Mouse (Mus musculus) ES-E14 (cell line): ENCODE data around the gene Rgs19. TPM values are rescaled to one million over a fixed set of nuclear protein-coding genes. Genes with fewer than 3 reads are reported as not detected.

Experiments
- DNase-seq: peaks from one replicate; pipeline ENCODE4 v3.0.0-alpha.2; 2013; ENCODE audit warnings: low read depth, low spot score
- H3K27ac ChIP-seq: 2 replicates; pipeline ENCODE4 v1.5.1; 2012; ENCODE audit warnings: low read depth, mild to moderate bottlenecking, low read length, moderate library complexity, mixed read lengths; ENCODE audit not compliant: poor library complexity, insufficient read depth, severe bottlenecking
- H3K36me3 ChIP-seq: 2 replicates; pipeline ENCODE4 v1.6.1; 2012; ENCODE audit warnings: mild to moderate bottlenecking, low read length, moderate library complexity, mixed read lengths; ENCODE audit not compliant: control insufficient read depth, poor library complexity, insufficient read depth, severe bottlenecking
- H3K4me1 ChIP-seq, 2 experiments: fragments of 150-350 bp in 1 of 2; sonication (generic) in 1 of 2; 2 replicates each; pipeline ENCODE4 v1.6.1; 2012; ENCODE audit warnings: low read length in 2 of 2, mild to moderate bottlenecking in 1 of 2, mixed read lengths in 1 of 2; ENCODE audit not compliant: control insufficient read depth in 2 of 2, insufficient read depth in 2 of 2, poor library complexity in 1 of 2
- H3K4me3 ChIP-seq, 2 experiments: fragments of 150-350 bp in 1 of 2; sonication (generic) in 1 of 2; 2 replicates each; pipeline ENCODE4 v1.5.1; 2012; ENCODE audit warnings: low read length in 2 of 2, low read depth in 1 of 2, mild to moderate bottlenecking in 1 of 2, mixed read lengths in 1 of 2; ENCODE audit not compliant: insufficient read depth in 1 of 2, poor library complexity in 1 of 2, severe bottlenecking in 1 of 2
- H3K9ac ChIP-seq: 2 replicates; pipeline ENCODE4 v1.6.1; 2012; ENCODE audit warnings: low read depth, mild to moderate bottlenecking, low read length, mixed read lengths; ENCODE audit not compliant: poor library complexity, insufficient read depth, severe bottlenecking
- H3K9me3 ChIP-seq: fragments of 150-350 bp; sonication (generic); 2 replicates; pipeline ENCODE4 v1.6.1; 2012; ENCODE audit warnings: low read depth, mild to moderate bottlenecking, low read length; ENCODE audit not compliant: control insufficient read depth, insufficient read depth
- CHD2 ChIP-seq: IDR thresholded peaks from 2 replicates; pipeline ENCODE4 v1.6.1; 2014; ENCODE audit warnings: mild to moderate bottlenecking, low read depth, low read length, inconsistent platforms
- HCFC1 ChIP-seq: IDR thresholded peaks from 2 replicates; pipeline ENCODE4 v1.6.1; 2012; ENCODE audit warnings: low read length, inconsistent platforms, borderline replicate concordance; ENCODE audit not compliant: insufficient read depth
- MAFK ChIP-seq: IDR thresholded peaks from 2 replicates; pipeline ENCODE4 v1.6.1; 2014; ENCODE audit warnings: mild to moderate bottlenecking, low read depth, low read length, inconsistent platforms; ENCODE audit not compliant: insufficient read depth
- ZC3H11A ChIP-seq: IDR thresholded peaks from 2 replicates; pipeline ENCODE4 v1.6.1; 2012; ENCODE audit warnings: low read depth, mild to moderate bottlenecking, inconsistent platforms, low read length, borderline replicate concordance
- ZNF384 ChIP-seq: IDR thresholded peaks from 2 replicates; pipeline ENCODE4 v1.6.1; 2012; ENCODE audit warnings: low read depth, low read length, inconsistent platforms
- in situ Hi-C, 2 experiments: fragments of 600-800 bp; cut with MboI; formaldehyde crosslinking; loops; one replicate each; pipeline ENCODE4 v1.15.1; 2025; ENCODE audit warnings: low sequenced_read_pairs in 2 of 2, inconsistent platforms in 1 of 2; ENCODE audit not compliant: unreplicated experiment in 2 of 2
- total RNA-seq: library from RNA; depleted of rRNA; stranded (reverse); fragments of 300-350 nt; gene quantifications from 2 replicates; pipeline ENCODE4 v1.2.3, GENCODE M21; 2012

Rgs19 gene
- total RNA-seq, 1 experiment: 27.3 TPM

- TF ChIP-seq ZNF384: no peak
- TF ChIP-seq MAFK: no peak
- TF ChIP-seq CHD2: no peak
- no peak for TF ChIP-seq ZC3H11A
- no peak for TF ChIP-seq HCFC1
- H3K27ac ChIP-seq: no peak overlapping the region
- DNase-seq: no peak
- in situ Hi-C loops: no loop called here
- peaks cover 37% of the 10 kb centered on the region for H3K36me3 ChIP-seq
- H3K9ac ChIP-seq: no peak overlapping the region
- H3K4me1 ChIP-seq: peaks cover 0 to 3% of the 10 kb centered on the region in 2 experiments; a peak in 1 of 4 replicates
- H3K4me3 ChIP-seq: no peak overlapping the region
- H3K9me3 ChIP-seq: no peaks in the 10 kb centered on the region
Measured at GRCm38 (mm10) chr2:181653523-181653922, 40.3 kb downstream of the Rgs19 start.

DNA sequence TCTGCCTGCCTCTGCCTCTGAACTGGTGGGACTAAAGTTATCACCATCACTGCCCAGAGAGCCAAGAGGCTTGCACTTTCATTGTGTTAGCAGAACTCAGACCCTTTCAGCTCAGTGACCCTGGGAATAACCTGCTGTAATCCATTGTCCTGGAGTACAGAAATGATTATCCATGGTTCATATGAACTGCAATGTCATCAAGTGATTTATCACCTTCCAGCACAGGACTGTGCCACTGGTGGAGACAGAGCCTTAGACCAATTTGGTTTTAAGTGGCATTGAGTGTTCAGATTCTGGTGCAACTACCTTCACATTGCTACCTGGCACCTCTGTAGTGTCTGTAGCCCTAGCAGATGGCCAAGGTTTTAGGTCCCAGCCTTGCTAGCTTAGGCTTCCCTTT lies 40.7 kb downstream of the Rgs19 start:
- Histone ChIP-seq H3K27ac (no peak overlapping the region), H3K4me3 (no peak overlapping the region), H3K36me3 (peaks cover 41% of the 10 kb centered on the region), H3K9ac (no peak overlapping the region), H3K9me3 (no peaks in the 10 kb centered on the region), H3K4me1 (peaks cover 0 to 3% of the 10 kb centered on the region in 2 experiments; a peak in 1 of 4 replicates)
- TF ChIP-seq MAFK (no peak), HCFC1 (no peak), ZNF384 (no peak), ZC3H11A (no peak), CHD2 (no peak)
- in situ Hi-C loops: no loop called here
- no peak for DNase-seq

DNA sequence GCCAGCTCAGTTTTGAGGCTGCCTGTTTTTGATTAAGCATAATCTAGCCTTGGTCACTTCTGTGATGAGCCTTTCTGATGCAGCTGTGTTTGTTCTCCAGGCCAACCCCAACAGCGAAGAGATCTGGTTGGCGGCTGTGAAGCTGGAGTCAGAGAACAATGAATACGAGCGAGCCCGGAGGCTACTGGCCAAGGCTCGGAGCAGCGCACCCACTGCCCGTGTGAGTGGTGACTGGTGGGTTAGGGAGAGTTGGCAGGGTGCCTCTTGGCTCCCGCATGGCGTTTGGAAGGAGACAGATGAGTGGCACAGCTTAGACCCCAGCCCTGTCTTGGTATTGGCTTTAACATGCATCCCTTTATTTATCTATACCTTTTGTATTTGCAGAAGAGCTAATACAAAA lies 44.9 kb downstream of the Rgs19 start:
- Histone ChIP-seq H3K9ac (no peak overlapping the region), H3K4me3 (no peak overlapping the region), H3K4me1 (no peaks in the 10 kb centered on the region), H3K36me3 (peaks cover 42% of the 10 kb centered on the region), H3K9me3 (no peaks in the 10 kb centered on the region), H3K27ac (no peak overlapping the region)
- in situ Hi-C loops: no loop called here
- TF ChIP-seq MAFK (no peak), HCFC1 (no peak), ZC3H11A (no peak), CHD2 (no peak), ZNF384 (no peak)
- DNase-seq: no peak

- no peak for DNase-seq
- TF ChIP-seq ZNF384 (no peak), ZC3H11A (no peak), MAFK (no peak), CHD2 (no peak), HCFC1 (no peak)
- no peak overlapping the region for H3K4me3 ChIP-seq
- H3K36me3 ChIP-seq: peaks cover 33% of the 10 kb centered on the region
- no peaks in the 10 kb centered on the region for H3K9me3 ChIP-seq
- H3K27ac ChIP-seq: no peak overlapping the region
- no peaks in the 10 kb centered on the region for H3K4me1 ChIP-seq
- H3K9ac ChIP-seq: no peak overlapping the region
- in situ Hi-C loops: no loop called here
Measured at GRCm38 (mm10) chr2:181646626-181647472, 46.9 kb downstream of the Rgs19 start.
